Mouse (Mus musculus): ENCODE measurements around the gene Tmem201. TPM values are rescaled to one million over a fixed set of nuclear protein-coding genes. Genes with fewer than 3 reads are reported as not detected.
A peak's percentile ranks its signal among the peaks of the same experiment; 100 is the strongest.

Gene Tmem201
- polyA plus RNA-seq, 1 experiment from 2014 or later, result 27.9 TPM

- no peak for TF ChIP-seq CTCF (IDR thresholded peaks at IDR 0.05)
- ChIA-PET CTCF (no interaction called here), POLR2A (no interaction called here)
- in situ Hi-C loops (cut with MboI; ENCODE audit: low pct_unique_long_range_greater_than_20kb), result no loop called here
- DNase-seq (ENCODE audit: low read depth, low spot score) (no peak), ATAC-seq (no peak)
- no peaks in the 10 kb centered on the region for H3K27me3 ChIP-seq
Measured at GRCm38 (mm10) chr4:149732800-149733199, 5.0 kb downstream of the Tmem201 start.

- no peaks in the 10 kb centered on the region for H3K27me3 ChIP-seq
- POLR2A ChIA-PET, result no interaction called here
- TF ChIP-seq CTCF (IDR thresholded peaks at IDR 0.05), result no peak
- CTCF ChIA-PET, result no interaction called here
- DNase-seq (ENCODE audit: low read depth, low spot score), result no peak
- ATAC-seq, result no peak
- in situ Hi-C loops (cut with MboI; ENCODE audit: low pct_unique_long_range_greater_than_20kb), result no loop called here
Measured at GRCm38 (mm10) chr4:149732313-149732712, 5.5 kb downstream of the Tmem201 start.

GRCm38 (mm10) chr4:149730827-149731226, 7.0 kb downstream of the Tmem201 start:
- no peak for DNase-seq (ENCODE audit: low read depth, low spot score)
- TF ChIP-seq CTCF (IDR thresholded peaks at IDR 0.05), result no peak
- POLR2A ChIA-PET, result no interaction called here
- H3K27me3 ChIP-seq, result no peaks in the 10 kb centered on the region
- no peak for ATAC-seq
- CTCF ChIA-PET, result interaction anchor here (1.7 kb wide), 1 partner anchor 20 kb away, joined by 4 read pairs; no protein-coding TSS in a partner anchor
- in situ Hi-C loops (cut with MboI; ENCODE audit: low pct_unique_long_range_greater_than_20kb), result no loop called here

GRCm38 (mm10) chr4:149728810-149729209, 9.0 kb downstream of the Tmem201 start:
- ATAC-seq (no peak), DNase-seq (ENCODE audit: low read depth, low spot score) (no peak)
- POLR2A ChIA-PET, result interaction anchor here (1.0 kb wide), 1 partner anchor 9 kb away, joined by 4 read pairs; the partner anchor contains the start of gene Tmem201

DNA sequence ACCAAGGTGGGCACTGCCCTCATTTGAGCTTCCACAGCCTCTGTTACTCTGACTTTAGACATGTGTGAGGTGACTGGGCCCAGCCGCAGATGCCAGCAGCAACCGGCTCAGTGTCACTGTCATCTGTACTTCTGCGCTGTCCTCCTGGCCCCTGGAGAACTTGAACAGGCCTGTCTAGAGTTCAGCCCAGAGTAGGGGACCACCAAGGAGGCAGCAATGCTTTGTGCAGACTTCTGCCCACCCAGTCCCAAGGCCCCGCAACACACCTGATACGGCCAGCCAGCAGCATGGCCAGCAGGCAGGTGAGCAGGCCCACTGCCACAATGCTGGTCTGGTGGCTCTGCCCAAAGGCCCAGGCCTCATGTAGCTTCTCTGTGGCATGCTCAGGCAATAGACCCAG, 10.2 kb downstream of the Tmem201 start:
- POLR2A ChIA-PET, result no interaction called here
- no peak for DNase-seq (ENCODE audit: low read depth, low spot score)
- no peak for TF ChIP-seq CTCF (IDR thresholded peaks at IDR 0.05)
- ATAC-seq, result no peak
- in situ Hi-C loops (cut with MboI; ENCODE audit: low pct_unique_long_range_greater_than_20kb), result no loop called here
- CTCF ChIA-PET, result interaction anchor here (2.6 kb wide), 1 partner anchor 10 kb away, joined by 20 read pairs; the partner anchor contains the start of gene Tmem201
- no peaks in the 10 kb centered on the region for H3K27me3 ChIP-seq

More at GRCm38 (mm10) chr4:149728810-149729209, 9.0 kb downstream of the Tmem201 start:
- in situ Hi-C loops (cut with MboI; ENCODE audit: low pct_unique_long_range_greater_than_20kb), result no loop called here
- CTCF ChIA-PET, result interaction anchor here (1.0 kb wide), 1 partner anchor 9 kb away, joined by 3 read pairs; the partner anchor contains the start of gene Tmem201
- no peaks in the 10 kb centered on the region for H3K27me3 ChIP-seq
- no peak for TF ChIP-seq CTCF (IDR thresholded peaks at IDR 0.05)

DNA sequence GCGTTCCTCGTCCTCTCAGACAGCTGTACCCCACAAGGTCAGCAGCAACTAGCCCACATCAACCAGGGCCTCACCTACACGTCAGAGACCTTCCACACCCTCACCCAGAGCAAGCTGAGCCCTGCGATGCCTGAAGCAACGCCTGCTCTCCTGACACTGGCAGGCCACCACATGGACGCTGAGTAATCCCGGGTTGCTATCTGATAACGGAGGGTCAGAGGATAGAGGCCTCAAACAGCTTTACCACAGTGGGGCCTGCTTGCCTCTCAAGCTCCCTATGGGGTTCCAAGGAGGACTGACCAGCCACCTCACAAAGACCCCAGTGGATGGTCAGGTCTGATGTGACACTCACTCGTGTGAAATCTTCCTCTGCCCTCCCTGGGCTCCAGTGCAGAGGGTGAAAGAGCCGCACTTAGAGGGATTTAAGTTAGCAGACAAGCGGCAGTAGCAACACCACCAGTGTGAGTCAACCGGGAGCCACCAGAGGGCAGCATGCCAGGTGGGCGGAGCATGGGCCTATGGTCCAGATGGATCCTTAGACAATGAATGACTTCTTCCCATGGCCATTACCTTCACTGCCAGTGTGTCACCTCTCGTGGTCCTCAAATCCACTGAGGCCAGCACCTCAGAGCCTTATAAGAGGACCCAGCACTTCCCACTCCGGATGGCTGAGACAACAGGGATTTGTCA, 12.0 kb downstream of the Tmem201 start:
- in situ Hi-C loops (cut with MboI; ENCODE audit: low pct_unique_long_range_greater_than_20kb), result no loop called here
- ChIA-PET POLR2A (interaction anchor here (1.1 kb wide), 1 partner anchor 8 kb away, joined by 3 read pairs; no protein-coding TSS in a partner anchor), CTCF (interaction anchor here (0.8 to 2.6 kb wide), 3 partner anchors 10 to 12 kb away, joined by 3 to 20 read pairs (median 6); partner anchors contain the start of gene Tmem201)
- peak; percentile 31 for ATAC-seq
- no peaks in the 10 kb centered on the region for H3K27me3 ChIP-seq
- DNase-seq (ENCODE audit: low read depth, low spot score), result no peak
- TF ChIP-seq CTCF (IDR thresholded peaks at IDR 0.05), result no peak

DNA sequence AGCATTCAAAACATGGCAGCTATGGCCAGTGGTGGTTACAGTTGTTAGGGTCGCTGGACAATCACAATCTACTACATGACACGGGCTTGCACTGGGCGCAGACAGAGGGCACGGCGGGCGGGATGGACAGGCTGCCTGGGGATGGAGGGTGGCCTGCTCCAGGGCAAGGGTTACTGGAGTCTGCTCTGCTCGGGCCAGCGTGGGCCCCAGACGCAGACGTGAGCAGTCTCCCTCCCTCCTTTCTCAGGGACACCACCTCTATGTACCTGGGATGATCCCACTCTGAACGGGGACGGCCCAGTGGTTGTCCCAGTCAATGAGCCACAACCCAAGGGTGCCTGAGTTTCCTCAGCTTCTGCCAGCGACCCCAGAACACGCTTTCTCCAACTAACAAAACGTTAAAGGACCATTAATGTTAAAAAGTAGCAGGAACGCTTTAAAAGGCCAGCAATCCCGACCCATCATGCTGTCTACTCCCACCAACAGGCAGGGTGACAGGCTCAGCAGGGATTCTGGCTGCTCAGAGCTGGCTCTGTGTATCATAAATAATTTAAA, 12.9 kb downstream of the Tmem201 start:
- no peak for DNase-seq (ENCODE audit: low read depth, low spot score)
- in situ Hi-C loops (cut with MboI; ENCODE audit: low pct_unique_long_range_greater_than_20kb), result no loop called here
- CTCF ChIA-PET, result interaction anchor here (0.8 to 2.6 kb wide), 4 partner anchors 10 to 12 kb away, joined by 3 to 20 read pairs (median 4); partner anchors contain the start of gene Tmem201
- ATAC-seq, result no peak
- no peak for TF ChIP-seq CTCF (IDR thresholded peaks at IDR 0.05)
- POLR2A ChIA-PET, result interaction anchor here (1.1 kb wide), 1 partner anchor 9 kb away, joined by 3 read pairs; no protein-coding TSS in a partner anchor
- no peaks in the 10 kb centered on the region for H3K27me3 ChIP-seq

DNA sequence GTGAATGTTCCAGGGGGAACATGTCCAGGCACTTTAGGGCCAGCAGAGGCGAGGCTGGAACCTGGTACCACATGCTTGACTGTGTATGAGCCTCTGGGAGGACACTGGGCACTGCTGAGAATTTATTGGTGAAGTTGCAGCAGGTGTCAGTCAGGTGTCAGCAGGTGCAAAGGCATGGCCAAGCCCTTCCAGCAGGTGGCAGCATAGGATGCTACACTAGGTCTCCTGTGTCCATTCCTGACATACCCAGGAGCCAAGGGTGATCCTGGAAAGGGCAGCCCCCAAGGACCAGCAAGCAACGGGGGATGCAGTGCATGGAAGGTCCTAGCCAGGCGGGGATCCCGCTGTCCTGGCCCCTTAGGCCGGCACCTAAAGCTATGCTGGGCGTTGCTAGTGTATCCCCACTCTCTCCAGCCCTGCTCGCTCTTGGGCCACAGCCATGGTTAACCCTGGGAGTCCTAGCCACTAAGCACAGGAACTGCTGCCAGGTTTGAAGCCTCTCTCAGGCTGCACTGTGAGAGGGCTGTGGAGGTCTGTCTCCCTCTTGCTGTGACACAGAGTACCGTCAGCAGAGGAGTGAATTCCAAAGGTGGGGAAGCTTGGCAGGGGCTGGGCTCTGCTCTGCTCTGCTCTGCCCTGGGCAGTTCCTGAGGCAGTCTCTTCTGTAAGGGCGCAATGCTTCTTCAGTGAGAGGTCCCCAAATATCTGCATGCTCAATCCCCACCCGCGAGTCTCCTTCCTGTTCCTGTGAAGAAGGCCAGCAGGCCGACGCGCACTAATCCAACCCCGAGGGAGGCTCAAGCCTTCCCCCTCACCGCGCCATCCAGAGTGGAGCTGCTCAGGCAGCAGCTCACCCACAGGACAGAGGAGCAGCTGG, 13.8 kb downstream of the Tmem201 start:
- DNase-seq (ENCODE audit: low read depth, low spot score) (no peak), ATAC-seq (peak; percentile 46)
- ChIA-PET CTCF (interaction anchor here (1.2 to 1.6 kb wide), 2 partner anchors 9 to 13 kb away, joined by 3 to 6 read pairs; no protein-coding TSS in a partner anchor), POLR2A (no interaction called here)
- in situ Hi-C loops (cut with MboI; ENCODE audit: low pct_unique_long_range_greater_than_20kb), result no loop called here
- no peaks in the 10 kb centered on the region for H3K27me3 ChIP-seq
- TF ChIP-seq CTCF (IDR thresholded peaks at IDR 0.05), result no peak

DNA sequence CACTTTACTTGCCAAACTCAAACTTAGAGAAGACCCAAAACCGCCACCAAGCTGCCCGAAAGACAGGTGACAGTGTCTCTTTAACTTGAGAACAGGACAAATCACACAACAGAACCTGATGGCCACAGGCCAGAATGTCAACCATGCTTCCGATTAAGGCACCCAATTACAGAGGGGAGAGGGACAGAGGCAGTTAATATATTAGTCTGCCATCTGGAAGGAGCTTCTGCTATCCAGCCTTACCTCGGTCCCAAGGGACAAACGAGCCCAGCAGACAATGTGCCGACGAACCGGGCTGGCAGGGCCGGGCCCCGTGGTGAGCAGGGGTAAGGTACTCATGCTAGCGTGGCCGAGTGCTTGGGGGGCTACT, 14.8 kb downstream of the Tmem201 start:
- no peak for ATAC-seq

More for the DNA sequence above, 14.8 kb downstream of the Tmem201 start:
- CTCF ChIA-PET, result interaction anchor here (1.2 kb wide), 1 partner anchor 12 kb away, joined by 3 read pairs; no protein-coding TSS in a partner anchor
- H3K27me3 ChIP-seq, result no peaks in the 10 kb centered on the region
- no peak for TF ChIP-seq CTCF (IDR thresholded peaks at IDR 0.05)
- DNase-seq (ENCODE audit: low read depth, low spot score), result no peak
- in situ Hi-C loops (cut with MboI; ENCODE audit: low pct_unique_long_range_greater_than_20kb), result no loop called here
- POLR2A ChIA-PET, result no interaction called here

Data from Patski (cell line).